In the genomic region with DNA sequence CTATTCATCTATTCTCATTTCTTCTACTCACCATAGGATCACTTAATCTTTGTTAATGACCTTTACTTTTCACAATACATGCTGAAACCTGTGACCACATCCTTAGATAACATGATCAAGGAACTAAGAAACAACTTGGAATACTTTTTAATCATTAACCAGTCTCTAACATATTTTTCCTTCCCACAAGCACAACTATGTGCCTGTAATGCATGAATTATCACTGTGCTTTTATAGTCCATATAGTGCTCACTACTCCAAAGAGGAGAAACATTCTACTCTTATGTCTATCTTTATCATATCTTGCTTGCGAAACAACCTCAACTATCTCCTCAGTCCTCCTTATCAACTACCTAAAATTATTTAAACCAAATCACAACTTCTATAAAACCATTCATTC, we compare ENCODE assay signal across 24 mouse cellular contexts.
DNase-seq lines count a peak whose midpoint lies in the region; ATAC-seq and TF ChIP-seq lines count a peak whose summit lies in the region.
"Had no signal": no experiment of that assay in that cellular context is flagged by ENCODE, and none has a peak within 500 bp of the region (broad histone marks: within the 10 kb centered on the region; RNA-seq: fewer than 3 reads in every experiment).

No protein-coding gene starts in this region.

- no peaks in the 10 kb centered on the region; the same call in 1 of the 2 replicates for H3K4me1 ChIP-seq in kidney, embryonic 14.5 days (ENCODE audit: control insufficient read depth, insufficient read depth, low read length)
- no peaks in the 10 kb centered on the region for H3K4me1 ChIP-seq in intestine, embryonic 15.5 days (replicated peaks)
- H3K4me1 ChIP-seq in intestine, postnatal 0 days (replicated peaks; ENCODE audit: control insufficient read depth, insufficient read depth, low read length): no peaks in the 10 kb centered on the region
- H3K4me1 ChIP-seq in limb, embryonic 10.5 days: no peaks in the 10 kb centered on the region
- H3K4me1 ChIP-seq: embryonic facial prominence, embryonic 10.5 days; embryonic facial prominence, embryonic 12.5 days; forebrain, embryonic 13.5 days; forebrain, embryonic 15.5 days had no signal

- no peak overlapping the region for H3K4me2 ChIP-seq in kidney, embryonic 14.5 days (replicated peaks; ENCODE audit: low read depth, low read length)
- H3K4me2 ChIP-seq in intestine, embryonic 15.5 days (replicated peaks): no peak overlapping the region
- H3K4me2 ChIP-seq in intestine, postnatal 0 days (replicated peaks; ENCODE audit: low read depth): no peak overlapping the region
- H3K4me2 ChIP-seq: embryonic facial prominence, embryonic 12.5 days; forebrain, embryonic 13.5 days; forebrain, embryonic 15.5 days had no signal

- no peak overlapping the region for H3K4me3 ChIP-seq in kidney, embryonic 14.5 days (ENCODE audit: low read length)
- H3K4me3 ChIP-seq in intestine, embryonic 15.5 days (replicated peaks): no peak overlapping the region
- no peak overlapping the region for H3K4me3 ChIP-seq in intestine, postnatal 0 days (ENCODE audit: low read depth, low read length)
- no peak overlapping the region for H3K4me3 ChIP-seq in limb, embryonic 10.5 days
- H3K4me3 ChIP-seq: embryonic facial prominence, embryonic 10.5 days; embryonic facial prominence, embryonic 12.5 days; forebrain, embryonic 13.5 days; forebrain, embryonic 15.5 days had no signal

- no peaks in the 10 kb centered on the region for H3K9me3 ChIP-seq in kidney, embryonic 14.5 days (ENCODE audit: control insufficient read depth, low read length)
- no peaks in the 10 kb centered on the region for H3K9me3 ChIP-seq in intestine, embryonic 15.5 days
- H3K9me3 ChIP-seq in intestine, postnatal 0 days (ENCODE audit: control insufficient read depth): no peaks in the 10 kb centered on the region
- H3K9me3 ChIP-seq in limb, embryonic 10.5 days (replicated peaks): no peaks in the 10 kb centered on the region
- H3K9me3 ChIP-seq: embryonic facial prominence, embryonic 10.5 days; embryonic facial prominence, embryonic 12.5 days; forebrain, embryonic 13.5 days; forebrain, embryonic 15.5 days; G1E had no signal

- 83% methylated on average over 1 of the region's 1 CpGs for WGBS in kidney, embryonic 14.5 days
- WGBS in intestine, embryonic 15.5 days: 78% methylated on average over 1 of the region's 1 CpGs
- WGBS in intestine, postnatal 0 days: 34% methylated on average over 1 of the region's 1 CpGs
- WGBS in limb, embryonic 10.5 days: 89% methylated on average over 1 of the region's 1 CpGs

- no peaks in the 10 kb centered on the region for H3K36me3 ChIP-seq in kidney, embryonic 14.5 days (ENCODE audit: control insufficient read depth, insufficient read depth, low read length)
- no peaks in the 10 kb centered on the region for H3K36me3 ChIP-seq in intestine, embryonic 15.5 days
- no peaks in the 10 kb centered on the region for H3K36me3 ChIP-seq in intestine, postnatal 0 days (ENCODE audit: control insufficient read depth, insufficient read depth)
- no peaks in the 10 kb centered on the region for H3K36me3 ChIP-seq in limb, embryonic 10.5 days
- H3K36me3 ChIP-seq: embryonic facial prominence, embryonic 10.5 days; embryonic facial prominence, embryonic 12.5 days; forebrain, embryonic 15.5 days; G1E had no signal

- no peak for DNase-seq in kidney, postnatal 36 days
- no peak for DNase-seq in limb, embryonic 10.5 days (ENCODE audit: low spot score)
- DNase-seq in spleen, postnatal 36 days (ENCODE audit: low spot score in 2 of 2): no peak
- DNase-seq: adrenal gland, adult 8-10 months; adrenal gland, postnatal 14 days; adrenal gland, postnatal 36 days; B cell, adult 2 months; cerebellum, adult 11-12 months; cerebellum, adult 2 months; cerebellum, adult 9-10 months; cerebellum, postnatal 10 days; cerebellum, postnatal 25 days had no signal

- no peak overlapping the region for H3K9ac ChIP-seq in kidney, embryonic 14.5 days (ENCODE audit: low read depth, low read length)
- no peak overlapping the region for H3K9ac ChIP-seq in intestine, embryonic 15.5 days
- no peak overlapping the region for H3K9ac ChIP-seq in intestine, postnatal 0 days (ENCODE audit: low read depth, low read length)
- H3K9ac ChIP-seq: embryonic facial prominence, embryonic 12.5 days; forebrain, embryonic 13.5 days; forebrain, embryonic 15.5 days had no signal

- TF ChIP-seq CTCF in intestine, postnatal 0 days (IDR thresholded peaks at IDR 0.05; ENCODE audit: low read depth): no peak

- no peak overlapping the region for H3K27ac ChIP-seq in kidney, embryonic 14.5 days (ENCODE audit: low read depth, low read length)
- H3K27ac ChIP-seq in intestine, embryonic 15.5 days: no peak overlapping the region
- H3K27ac ChIP-seq in intestine, postnatal 0 days (ENCODE audit: low read depth, low read length): no peak overlapping the region
- no peak overlapping the region for H3K27ac ChIP-seq in limb, embryonic 10.5 days
- H3K27ac ChIP-seq: embryonic facial prominence, embryonic 10.5 days; embryonic facial prominence, embryonic 12.5 days; forebrain, embryonic 13.5 days; forebrain, embryonic 15.5 days had no signal

- 0 out of 2 replicates have a peak, but pooled peaks have one; percentile 20 for ATAC-seq in kidney, embryonic 14.5 days (ENCODE audit: low FRiP score, low TSS enrichment)
- ATAC-seq in intestine, embryonic 15.5 days: peak; percentile 81
- 0 out of 2 replicates have a peak, but pooled peaks have one; percentile 28 for ATAC-seq in intestine, postnatal 0 days
- ATAC-seq: activated CD4-positive, CD25-positive, alpha-beta regulatory T cell, adult 4 months; CD4-positive, CD25-positive, alpha-beta regulatory T cell, adult 4 months; forebrain, embryonic 13.5 days; forebrain, embryonic 15.5 days; Patski had no signal

- H3K27me3 ChIP-seq in kidney, embryonic 14.5 days (ENCODE audit: control insufficient read depth, insufficient read depth, low read length): no peaks in the 10 kb centered on the region
- H3K27me3 ChIP-seq in intestine, embryonic 15.5 days (replicated peaks): no peaks in the 10 kb centered on the region
- no peaks in the 10 kb centered on the region for H3K27me3 ChIP-seq in intestine, postnatal 0 days (replicated peaks; ENCODE audit: control insufficient read depth, insufficient read depth, low read length)
- no peaks in the 10 kb centered on the region for H3K27me3 ChIP-seq in limb, embryonic 10.5 days (ENCODE audit: low read depth, poor library complexity, severe bottlenecking)
- H3K27me3 ChIP-seq: CH12.LX; embryonic facial prominence, embryonic 12.5 days; forebrain, embryonic 13.5 days; forebrain, embryonic 15.5 days; Patski had no signal

Comparison
In these comparisons a context has a peak if more than half of its experiments do, and no peak if none do; other contexts are left out.
1. ATAC-seq: peak in every context shown above with its lines; median percentile 81 in intestine, embryonic 15.5 days; 28 in intestine, postnatal 0 days; 20 in kidney, embryonic 14.5 days.